Mouse (Mus musculus): ENCODE measurements around the gene Eml6. TPM values are rescaled to one million over a fixed set of nuclear protein-coding genes. Genes with fewer than 3 reads are reported as not detected.
"Not testable (repeated sequence)": the region's sequence is repeated elsewhere in the genome, so short reads cannot be mapped to it uniquely, and the experiment has no call there.

Eml6 gene
- polyA plus RNA-seq, 1 experiment from 2014 or later, result 2.0 TPM

DNA sequence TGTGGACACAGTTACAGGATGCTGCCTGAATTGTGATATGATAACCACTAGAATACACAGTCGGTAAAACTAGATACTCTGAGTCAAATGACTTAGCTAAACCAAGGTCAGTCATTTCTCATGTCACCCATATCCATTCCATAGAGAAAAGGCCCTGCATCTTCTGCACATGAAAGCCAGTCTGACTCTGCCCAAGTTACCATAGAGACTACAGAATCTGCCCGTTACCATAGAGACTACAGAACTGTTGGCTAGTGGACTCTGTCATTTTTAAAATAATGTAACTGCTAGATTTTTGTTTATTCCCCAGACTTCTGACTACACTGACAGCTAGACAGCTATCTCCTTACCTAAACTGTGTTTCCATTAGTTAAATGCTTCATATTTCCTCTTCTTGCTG lies 198.1 kb downstream of the Eml6 start:
- H3K4me3 ChIP-seq (ENCODE audit: low read depth, low read length), result no peak overlapping the region
- H3K36me3 ChIP-seq (ENCODE audit: control insufficient read depth, insufficient read depth, low read length), result no peaks in the 10 kb centered on the region
- no peaks in the 10 kb centered on the region for H3K4me1 ChIP-seq (ENCODE audit: control insufficient read depth, insufficient read depth, low read length)
- no peaks in the 10 kb centered on the region for H3K27me3 ChIP-seq (ENCODE audit: control insufficient read depth, insufficient read depth, low read length)
- no peak overlapping the region for H3K4me2 ChIP-seq (replicated peaks; ENCODE audit: low read depth, low read length)
- 75% methylated on average over 2 of the region's 2 CpGs for WGBS
- no peak for ATAC-seq (ENCODE audit: insufficient number of reproducible peaks, insufficient read depth, low FRiP score, low read depth)
- no peak overlapping the region for H3K27ac ChIP-seq (ENCODE audit: low read length)
- H3K9me3 ChIP-seq (ENCODE audit: control insufficient read depth, low read depth, low read length), result no peaks in the 10 kb centered on the region
- H3K9ac ChIP-seq (replicated peaks; ENCODE audit: low read depth, low read length), result no peak overlapping the region

DNA sequence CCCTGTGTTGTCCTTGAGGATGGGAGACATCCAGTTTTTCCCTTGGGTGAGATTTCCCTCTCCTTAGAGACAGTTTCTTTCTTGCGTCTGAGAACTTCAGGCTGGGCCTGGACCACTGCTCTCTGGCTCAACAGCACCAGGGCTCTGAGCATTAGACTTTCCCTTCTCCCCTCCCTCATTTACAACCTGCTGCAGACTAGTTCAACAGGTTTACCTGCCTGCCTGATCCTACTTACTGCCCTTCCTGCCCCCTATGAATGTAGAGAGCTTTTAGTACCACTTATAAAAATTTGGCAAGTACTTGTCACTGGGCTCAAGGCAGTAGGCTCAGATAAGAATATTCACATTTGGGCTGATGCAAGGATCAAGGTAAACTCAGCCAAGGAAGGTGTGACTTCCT lies 199.8 kb downstream of the Eml6 start:
- Histone ChIP-seq H3K4me3 (ENCODE audit: low read depth, low read length) (no peak overlapping the region), H3K27me3 (ENCODE audit: control insufficient read depth, insufficient read depth, low read length) (no peaks in the 10 kb centered on the region), H3K4me2 (replicated peaks; ENCODE audit: low read depth, low read length) (no peak overlapping the region), H3K9ac (replicated peaks; ENCODE audit: low read depth, low read length) (no peak overlapping the region), H3K36me3 (ENCODE audit: control insufficient read depth, insufficient read depth, low read length) (no peaks in the 10 kb centered on the region), H3K9me3 (ENCODE audit: control insufficient read depth, low read depth, low read length) (no peaks in the 10 kb centered on the region), H3K4me1 (ENCODE audit: control insufficient read depth, insufficient read depth, low read length) (no peaks in the 10 kb centered on the region), H3K27ac (ENCODE audit: low read length) (no peak overlapping the region)
- no peak for ATAC-seq (ENCODE audit: insufficient number of reproducible peaks, insufficient read depth, low FRiP score, low read depth)
- WGBS, result 89% methylated on average over 1 of the region's 1 CpGs

DNA sequence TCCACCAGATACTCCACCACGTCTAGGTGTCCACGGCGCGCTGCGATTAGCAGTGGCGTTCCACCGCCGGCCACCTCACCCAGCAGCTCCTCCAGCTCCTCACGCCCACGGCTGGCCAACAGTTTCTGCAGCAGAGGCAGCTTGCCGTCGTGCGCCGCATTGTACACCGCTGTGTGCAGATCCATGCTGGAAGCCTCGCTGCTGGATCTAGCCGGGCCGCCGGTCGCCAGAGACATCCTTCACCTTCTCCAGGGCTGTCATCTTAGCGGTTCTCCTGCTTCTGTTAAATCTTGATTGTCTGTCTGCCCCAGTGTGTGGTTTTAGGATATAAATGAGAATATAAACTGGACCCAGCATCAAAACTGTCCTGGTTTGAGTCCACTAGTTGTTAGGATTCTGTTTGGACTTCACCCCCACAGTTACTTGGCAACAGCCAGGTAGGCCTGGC lies 200.5 kb downstream of the Eml6 start, which contains the start of gene 4931440F15Rik:
Gene 4931440F15Rik (minus strand): TSS at position 398 of the 448 bp plus-strand sequence.
- not testable (repeated sequence) for H3K4me1 ChIP-seq (ENCODE audit: control insufficient read depth, insufficient read depth, low read length); H3K9ac ChIP-seq (replicated peaks; ENCODE audit: low read depth, low read length); H3K27me3 ChIP-seq (ENCODE audit: control insufficient read depth, insufficient read depth, low read length); H3K36me3 ChIP-seq (ENCODE audit: control insufficient read depth, insufficient read depth, low read length); H3K9me3 ChIP-seq (ENCODE audit: control insufficient read depth, low read depth, low read length); H3K27ac ChIP-seq (ENCODE audit: low read length)
- 27% methylated on average over 21 of the region's 21 CpGs for WGBS
- Histone ChIP-seq H3K4me2 (replicated peaks; ENCODE audit: low read depth, low read length) (peak within 1 kb of the TSS; percentile 50), H3K4me3 (ENCODE audit: low read depth, low read length) (peak within 1 kb of the TSS; percentile 17; the same call in 1 of the 2 replicates)
- ATAC-seq (ENCODE audit: insufficient number of reproducible peaks, insufficient read depth, low FRiP score, low read depth), result peak; percentile 5; the same call in 1 of the 2 replicates

- H3K4me1 ChIP-seq (ENCODE audit: control insufficient read depth, insufficient read depth, low read length); H3K27me3 ChIP-seq (ENCODE audit: control insufficient read depth, insufficient read depth, low read length); H3K9me3 ChIP-seq (ENCODE audit: control insufficient read depth, low read depth, low read length); H3K9ac ChIP-seq (replicated peaks; ENCODE audit: low read depth, low read length); H3K27ac ChIP-seq (ENCODE audit: low read length); H3K36me3 ChIP-seq (ENCODE audit: control insufficient read depth, insufficient read depth, low read length): not testable (repeated sequence)
- peak overlapping the region; percentile 17; the same call in 1 of the 2 replicates for H3K4me3 ChIP-seq (ENCODE audit: low read depth, low read length)
- peak overlapping the region; percentile 50 for H3K4me2 ChIP-seq (replicated peaks; ENCODE audit: low read depth, low read length)
- 8% methylated on average over 50 of the region's 62 CpGs for WGBS
- ATAC-seq (ENCODE audit: insufficient number of reproducible peaks, insufficient read depth, low FRiP score, low read depth), result peak; percentile 68; the same call in 1 of the 2 replicates
Measured at GRCm38 (mm10) chr11:29824474-29825270, 201.2 kb downstream of the Eml6 start.

DNA sequence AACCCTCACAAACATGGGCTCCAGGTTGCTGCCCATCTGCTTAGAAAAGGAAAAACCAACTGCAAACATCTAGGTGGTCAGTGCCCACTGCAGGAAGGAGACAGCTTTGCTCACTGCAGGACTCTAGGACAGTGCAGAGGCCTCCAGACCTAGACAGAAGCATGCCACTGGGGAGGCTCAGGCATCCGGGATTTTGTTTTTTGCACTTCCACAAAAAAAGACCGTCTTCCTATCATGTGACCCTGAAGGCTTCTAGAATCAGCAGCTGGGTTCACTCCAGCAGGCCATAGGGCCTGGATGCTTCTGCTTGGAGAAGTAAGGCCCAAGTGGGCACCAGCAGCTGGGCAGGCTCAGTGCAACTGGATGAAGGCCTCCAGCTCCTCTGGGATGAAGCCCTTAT lies 202.7 kb downstream of the Eml6 start:
- Histone ChIP-seq H3K36me3 (ENCODE audit: control insufficient read depth, insufficient read depth, low read length) (no peaks in the 10 kb centered on the region), H3K4me1 (ENCODE audit: control insufficient read depth, insufficient read depth, low read length) (no peaks in the 10 kb centered on the region), H3K9ac (replicated peaks; ENCODE audit: low read depth, low read length) (no peak overlapping the region), H3K4me2 (replicated peaks; ENCODE audit: low read depth, low read length) (no peak overlapping the region), H3K4me3 (ENCODE audit: low read depth, low read length) (no peak overlapping the region), H3K27me3 (ENCODE audit: control insufficient read depth, insufficient read depth, low read length) (no peaks in the 10 kb centered on the region), H3K9me3 (ENCODE audit: control insufficient read depth, low read depth, low read length) (no peaks in the 10 kb centered on the region), H3K27ac (ENCODE audit: low read length) (no peak overlapping the region)
- no peak for ATAC-seq (ENCODE audit: insufficient number of reproducible peaks, insufficient read depth, low FRiP score, low read depth)
- 90% methylated on average over 2 of the region's 2 CpGs for WGBS

- no peak for ATAC-seq (ENCODE audit: insufficient number of reproducible peaks, insufficient read depth, low FRiP score, low read depth)
- Histone ChIP-seq H3K4me3 (ENCODE audit: low read depth, low read length) (no peak overlapping the region), H3K27ac (ENCODE audit: low read length) (no peak overlapping the region)
Measured at GRCm38 (mm10) chr11:29815670-29816069, 210.2 kb downstream of the Eml6 start.

GRCm38 (mm10) chr11:29815261-29815660 lies 210.6 kb downstream of the Eml6 start:
- H3K4me1 ChIP-seq (ENCODE audit: control insufficient read depth, insufficient read depth, low read length), result no peaks in the 10 kb centered on the region
- 74% methylated on average over 3 of the region's 3 CpGs for WGBS
- no peak overlapping the region for H3K9ac ChIP-seq (replicated peaks; ENCODE audit: low read depth, low read length)
- H3K27ac ChIP-seq (ENCODE audit: low read length), result no peak overlapping the region
- H3K4me2 ChIP-seq (replicated peaks; ENCODE audit: low read depth, low read length), result no peak overlapping the region
- no peaks in the 10 kb centered on the region for H3K27me3 ChIP-seq (ENCODE audit: control insufficient read depth, insufficient read depth, low read length)
- ATAC-seq (ENCODE audit: insufficient number of reproducible peaks, insufficient read depth, low FRiP score, low read depth), result peak; percentile 82; the same call in 1 of the 2 replicates
- no peaks in the 10 kb centered on the region for H3K36me3 ChIP-seq (ENCODE audit: control insufficient read depth, insufficient read depth, low read length)
- no peak overlapping the region for H3K4me3 ChIP-seq (ENCODE audit: low read depth, low read length)
- H3K9me3 ChIP-seq (ENCODE audit: control insufficient read depth, low read depth, low read length), result no peaks in the 10 kb centered on the region

More at GRCm38 (mm10) chr11:29815670-29816069, 210.2 kb downstream of the Eml6 start:
- H3K9ac ChIP-seq (replicated peaks; ENCODE audit: low read depth, low read length), result no peak overlapping the region
- H3K36me3 ChIP-seq (ENCODE audit: control insufficient read depth, insufficient read depth, low read length), result no peaks in the 10 kb centered on the region
- H3K27me3 ChIP-seq (ENCODE audit: control insufficient read depth, insufficient read depth, low read length), result no peaks in the 10 kb centered on the region
- H3K9me3 ChIP-seq (ENCODE audit: control insufficient read depth, low read depth, low read length), result no peaks in the 10 kb centered on the region
- H3K4me1 ChIP-seq (ENCODE audit: control insufficient read depth, insufficient read depth, low read length), result no peaks in the 10 kb centered on the region
- no peak overlapping the region for H3K4me2 ChIP-seq (replicated peaks; ENCODE audit: low read depth, low read length)

GRCm38 (mm10) chr11:29813267-29813666 lies 212.6 kb downstream of the Eml6 start:
- 88% methylated on average over 1 of the region's 1 CpGs for WGBS

More at GRCm38 (mm10) chr11:29813267-29813666, 212.6 kb downstream of the Eml6 start:
- Histone ChIP-seq H3K4me1 (ENCODE audit: control insufficient read depth, insufficient read depth, low read length) (no peaks in the 10 kb centered on the region), H3K27me3 (ENCODE audit: control insufficient read depth, insufficient read depth, low read length) (no peaks in the 10 kb centered on the region), H3K36me3 (ENCODE audit: control insufficient read depth, insufficient read depth, low read length) (no peaks in the 10 kb centered on the region), H3K9ac (replicated peaks; ENCODE audit: low read depth, low read length) (no peak overlapping the region), H3K9me3 (ENCODE audit: control insufficient read depth, low read depth, low read length) (no peaks in the 10 kb centered on the region), H3K27ac (ENCODE audit: low read length) (no peak overlapping the region), H3K4me3 (ENCODE audit: low read depth, low read length) (no peak overlapping the region), H3K4me2 (replicated peaks; ENCODE audit: low read depth, low read length) (no peak overlapping the region)
- ATAC-seq (ENCODE audit: insufficient number of reproducible peaks, insufficient read depth, low FRiP score, low read depth), result no peak
